Mouse (Mus musculus) MEL (cell line): Measurements from ENCODE around the gene Sbk2. TPM values are rescaled to one million over a fixed set of nuclear protein-coding genes. Genes with fewer than 3 reads are reported as not detected.

Experiments
- DNase-seq: peaks from one replicate; pipeline ENCODE4 v3.0.0; 2011; ENCODE audit warnings: low read depth, low spot score
- H3K27ac ChIP-seq: 2 replicates; pipeline ENCODE4 v1.5.1; 2012; ENCODE audit warnings: low read depth, mild to moderate bottlenecking, control low read depth, low read length, moderate library complexity; ENCODE audit not compliant: control insufficient read depth
- H3K27me3 ChIP-seq, 2 experiments: fragments of 150-350 bp in 1 of 2; sonication (generic) in 1 of 2; 2 replicates each; pipeline ENCODE4 v1.6.1; 2012; ENCODE audit warnings: low read length in 2 of 2, mild to moderate bottlenecking in 2 of 2, improper control_type of control experiment in 1 of 2, moderate library complexity in 1 of 2; ENCODE audit not compliant: insufficient read depth in 2 of 2, control insufficient read depth in 1 of 2
- H3K36me3 ChIP-seq, 2 experiments: 2 replicates each; pipeline ENCODE4 v1.6.1; 2012 to 2014; ENCODE audit warnings: low read length in 2 of 2, improper control_type of control experiment in 1 of 2, inconsistent platforms in 1 of 2, mild to moderate bottlenecking in 1 of 2; ENCODE audit not compliant: insufficient read depth in 2 of 2, control insufficient read depth in 1 of 2
- H3K4me1 ChIP-seq, 2 experiments: fragments of 150-350 bp in 1 of 2; sonication (generic) in 1 of 2; 2 replicates each; pipeline ENCODE4 v1.6.1; 2012; ENCODE audit warnings: low read length in 2 of 2, improper control_type of control experiment in 1 of 2, mild to moderate bottlenecking in 1 of 2; ENCODE audit not compliant: insufficient read depth in 2 of 2, control insufficient read depth in 1 of 2
- H3K4me3 ChIP-seq, 2 experiments: fragments of 150-350 bp in 1 of 2; sonication (generic) in 1 of 2; 2 replicates each; pipeline ENCODE4 v1.5.1; 2012; ENCODE audit warnings: low read depth in 2 of 2, low read length in 2 of 2, mild to moderate bottlenecking in 2 of 2, moderate library complexity in 2 of 2, control low read depth in 1 of 2, improper control_type of control experiment in 1 of 2; ENCODE audit not compliant: control insufficient read depth in 1 of 2, insufficient read depth in 1 of 2
- H3K79me2 ChIP-seq: 2 replicates; pipeline ENCODE4 v1.6.1; 2012; ENCODE audit warnings: mild to moderate bottlenecking, low read length, moderate library complexity; ENCODE audit not compliant: control insufficient read depth, poor library complexity, insufficient read depth
- H3K9ac ChIP-seq: 2 replicates; pipeline ENCODE4 v1.6.1; 2012; ENCODE audit warnings: low read depth, mild to moderate bottlenecking, control low read depth, low read length, moderate library complexity; ENCODE audit not compliant: control insufficient read depth, poor library complexity, severe bottlenecking
- H3K9me3 ChIP-seq: fragments of 150-350 bp; sonication (generic); replicated peaks from 2 replicates; pipeline ENCODE4 v1.6.1; 2012; ENCODE audit warnings: mild to moderate bottlenecking, low read length, improper control_type of control experiment, moderate library complexity; ENCODE audit not compliant: insufficient read depth
- CTCF ChIP-seq, 3 experiments: IDR thresholded peaks in 2 of 3; conservative IDR thresholded peaks in 1 of 3; 2 replicates each; pipeline ENCODE4 v1.5.1; 2011 to 2012; ENCODE audit warnings: low read length in 3 of 3, low read depth in 2 of 3, mild to moderate bottlenecking in 2 of 3, improper control_type of control experiment in 1 of 3, inconsistent platforms in 1 of 3, mixed read lengths in 1 of 3, moderate library complexity in 1 of 3; ENCODE audit not compliant: control insufficient read depth in 1 of 3, insufficient read depth in 1 of 3, poor library complexity in 1 of 3, severe bottlenecking in 1 of 3
- ELF1 ChIP-seq: IDR thresholded peaks from 2 replicates; pipeline ENCODE4 v1.6.1; 2014; ENCODE audit warnings: low read depth, mild to moderate bottlenecking, inconsistent platforms, low read length, improper control_type of control experiment, moderate library complexity
- EP300 ChIP-seq, 2 experiments: IDR thresholded peaks; 2 replicates each; pipeline ENCODE4 v1.6.1; 2011; ENCODE audit warnings: improper control_type of control experiment in 2 of 2, low read length in 2 of 2, low read depth in 1 of 2, mild to moderate bottlenecking in 1 of 2
- GABPA ChIP-seq: IDR thresholded peaks from 2 replicates; pipeline ENCODE4 v1.6.1; 2012; ENCODE audit warnings: low read depth, mild to moderate bottlenecking, inconsistent platforms, low read length, improper control_type of control experiment, moderate library complexity
- GATA1 ChIP-seq: IDR thresholded peaks from 2 replicates; pipeline ENCODE4 v1.6.1; 2011; ENCODE audit warnings: low read depth, low read length, improper control_type of control experiment
- HCFC1 ChIP-seq: IDR thresholded peaks from 2 replicates; pipeline ENCODE4 v1.6.1; 2012; ENCODE audit warnings: low read depth, mild to moderate bottlenecking, inconsistent platforms, low read length, improper control_type of control experiment, moderate library complexity
- JUND ChIP-seq: IDR thresholded peaks from 2 replicates; pipeline ENCODE4 v1.6.1; 2011; ENCODE audit warnings: low read depth, mild to moderate bottlenecking, improper control_type of control experiment, low read length
- KAT2A ChIP-seq: conservative IDR thresholded peaks from 2 replicates; pipeline ENCODE4 v1.6.1; 2012; ENCODE audit warnings: low read depth, low read length, improper control_type of control experiment, inconsistent platforms
- MAFK ChIP-seq: IDR thresholded peaks from 2 replicates; pipeline ENCODE4 v1.6.1; 2011; ENCODE audit warnings: low read depth, mild to moderate bottlenecking, low read length, improper control_type of control experiment, borderline replicate concordance
- MAX ChIP-seq: IDR thresholded peaks from 2 replicates; pipeline ENCODE4 v1.6.1; 2011; ENCODE audit warnings: low read length, improper control_type of control experiment
- MAZ ChIP-seq: IDR thresholded peaks from 2 replicates; pipeline ENCODE4 v1.6.1; 2012; ENCODE audit warnings: low read depth, mild to moderate bottlenecking, inconsistent platforms, low read length, improper control_type of control experiment
- MXI1 ChIP-seq: IDR thresholded peaks from 2 replicates; pipeline ENCODE4 v1.6.1; 2011; ENCODE audit warnings: mild to moderate bottlenecking, low read depth, low read length, improper control_type of control experiment
- MYB ChIP-seq: IDR thresholded peaks from 2 replicates; pipeline ENCODE4 v1.6.1; 2011; ENCODE audit warnings: mild to moderate bottlenecking, low read depth, low read length, improper control_type of control experiment
- MYC ChIP-seq: IDR thresholded peaks from 2 replicates; pipeline ENCODE4 v1.6.1; 2011; ENCODE audit warnings: low read depth, mild to moderate bottlenecking, low read length, improper control_type of control experiment, moderate library complexity
- NRF1 ChIP-seq: IDR thresholded peaks from 2 replicates; pipeline ENCODE4 v1.6.1; 2014; ENCODE audit warnings: low read depth, mild to moderate bottlenecking, inconsistent platforms, low read length, improper control_type of control experiment, moderate library complexity; ENCODE audit not compliant: poor library complexity, insufficient read depth, severe bottlenecking
- POLR2A ChIP-seq, 2 experiments: IDR thresholded peaks; 2 replicates each; pipeline ENCODE4 v1.6.1; 2011 to 2012; ENCODE audit warnings: low read length in 2 of 2, mild to moderate bottlenecking in 2 of 2, control low read depth in 1 of 2, improper control_type of control experiment in 1 of 2, low read depth in 1 of 2, moderate library complexity in 1 of 2; ENCODE audit not compliant: control insufficient read depth in 1 of 2, insufficient read depth in 1 of 2, poor library complexity in 1 of 2
- POLR2AphosphoS2 ChIP-seq: IDR thresholded peaks from 2 replicates; pipeline ENCODE4 v1.6.1; 2011; ENCODE audit warnings: low read length, improper control_type of control experiment
- POLR2AphosphoS5 ChIP-seq: IDR thresholded peaks from 2 replicates; pipeline ENCODE4 v1.6.1; 2012; ENCODE audit warnings: low read depth, borderline replicate concordance, mild to moderate bottlenecking, inconsistent platforms, low read length, moderate library complexity, mixed read lengths
- SIN3A ChIP-seq: IDR thresholded peaks from 2 replicates; pipeline ENCODE4 v1.6.1; 2012; ENCODE audit warnings: low read length, improper control_type of control experiment, inconsistent platforms
- SMC3 ChIP-seq: IDR thresholded peaks from 2 replicates; pipeline ENCODE4 v1.6.1; 2011; ENCODE audit warnings: low read depth, low read length, improper control_type of control experiment
- TAL1 ChIP-seq: IDR thresholded peaks from 2 replicates; pipeline ENCODE4 v1.6.1; 2012; ENCODE audit warnings: mild to moderate bottlenecking, inconsistent platforms, low read length, moderate library complexity, mixed read lengths
- TBP ChIP-seq: IDR thresholded peaks from 2 replicates; pipeline ENCODE4 v1.8.0; 2011; ENCODE audit warnings: low read depth, low read length, improper control_type of control experiment
- TCF12 ChIP-seq: IDR thresholded peaks from 2 replicates; pipeline ENCODE4 v1.6.1; 2014; ENCODE audit warnings: low read depth, mild to moderate bottlenecking, inconsistent platforms, low read length, improper control_type of control experiment, moderate library complexity
- UBTF ChIP-seq: IDR thresholded peaks from 2 replicates; pipeline ENCODE4 v1.6.1; 2012; ENCODE audit warnings: low read depth, mild to moderate bottlenecking, inconsistent platforms, low read length, improper control_type of control experiment, moderate library complexity, borderline replicate concordance; ENCODE audit not compliant: insufficient read depth
- USF1 ChIP-seq: IDR thresholded peaks from 2 replicates; pipeline ENCODE4 v1.6.1; 2014; ENCODE audit warnings: low read depth, mild to moderate bottlenecking, inconsistent platforms, low read length, improper control_type of control experiment, moderate library complexity
- ZC3H11A ChIP-seq: IDR thresholded peaks from 2 replicates; pipeline ENCODE4 v1.6.1; 2012; ENCODE audit warnings: low read depth, mild to moderate bottlenecking, inconsistent platforms, low read length, improper control_type of control experiment
- ZMIZ1 ChIP-seq: IDR thresholded peaks from 2 replicates; pipeline ENCODE4 v1.6.1; 2012; ENCODE audit warnings: low read depth, mild to moderate bottlenecking, inconsistent platforms, low read length, improper control_type of control experiment, moderate library complexity
- polyA plus RNA-seq, 2 experiments: library from polyadenylated mRNA; stranded (reverse) in 1 of 2; unstranded in 1 of 2; fragments of >175 nt in 1 of 2; fragments of >200 nt in 1 of 2; gene quantifications; 2 replicates each; pipeline versions ENCODE4 v1.2.1 to v1.2.4; 2012; ENCODE audit warnings: low replicate concordance in 2 of 2, low read depth in 1 of 2; ENCODE audit not compliant: insufficient read length in 2 of 2, insufficient read depth in 1 of 2, missing spikeins in 1 of 2
- total RNA-seq: library from RNA; depleted of rRNA; stranded (reverse); fragments of 300-350 nt; gene quantifications from 2 replicates; pipeline ENCODE4 v1.2.3, GENCODE M21; 2012

Sbk2 gene
- total and polyA plus RNA-seq, 3 experiments = not detected

GRCm38 (mm10) chr7:4963527-4963926 lies 679 bp downstream of the Sbk2 start:
- no peak for TF ChIP-seq MYB
- TF ChIP-seq USF1 = no peak
- TF ChIP-seq HCFC1 = no peak
- TF ChIP-seq JUND = no peak
- TF ChIP-seq MAZ = no peak
- TF ChIP-seq POLR2AphosphoS5 = no peak
- TF ChIP-seq EP300 (IDR thresholded peaks at IDR 0.05; ENCODE audit: low read depth in 1 of 2, low read length in 2 of 2) = no peak
- no peak for TF ChIP-seq TCF12
- TF ChIP-seq ZMIZ1 = no peak
- no peak for TF ChIP-seq UBTF
- no peak for TF ChIP-seq GABPA
- TF ChIP-seq NRF1 = no peak
- TF ChIP-seq SMC3 = no peak
- no peak for TF ChIP-seq SIN3A
- no peak for TF ChIP-seq TAL1
- no peak for TF ChIP-seq MXI1
- TF ChIP-seq ELF1 = no peak
- no peak for TF ChIP-seq POLR2AphosphoS2
- DNase-seq = no peak
- Histone ChIP-seq H3K9ac (no peak overlapping the region), H3K27ac (no peak overlapping the region), H3K27me3 (no peaks in the 10 kb centered on the region), H3K79me2 (no peaks in the 10 kb centered on the region), H3K4me3 (no peak overlapping the region), H3K36me3 (no peaks in the 10 kb centered on the region), H3K4me1 (no peaks in the 10 kb centered on the region), H3K9me3 (no peaks in the 10 kb centered on the region)

- Histone ChIP-seq H3K4me1 (no peaks in the 10 kb centered on the region), H3K4me3 (no peak overlapping the region), H3K27ac (no peak overlapping the region), H3K9me3 (no peaks in the 10 kb centered on the region), H3K36me3 (no peaks in the 10 kb centered on the region), H3K9ac (no peak overlapping the region), H3K27me3 (peaks cover 0 to 1% of the 10 kb centered on the region in 2 experiments; a peak in 2 of 4 replicates), H3K79me2 (no peaks in the 10 kb centered on the region)
- TF ChIP-seq UBTF (no peak), TCF12 (no peak), KAT2A (no peak), TBP (no peak), EP300 (IDR thresholded peaks at IDR 0.05; ENCODE audit: low read depth in 1 of 2, low read length in 2 of 2) (no peak), POLR2AphosphoS5 (no peak), ZC3H11A (no peak), HCFC1 (no peak), MYC (no peak), MYB (no peak), SMC3 (no peak), MXI1 (no peak), TAL1 (no peak), CTCF (IDR thresholded peaks at IDR 0.05 in 2 of 3, conservative IDR thresholded peaks at IDR 0.05 in 1 of 3; ENCODE audit: control insufficient read depth in 1 of 3, insufficient read depth in 1 of 3, low read depth in 2 of 3, low read length in 3 of 3, poor library complexity in 1 of 3, severe bottlenecking in 1 of 3) (no peak), MAX (no peak), POLR2A (IDR thresholded peaks at IDR 0.05; ENCODE audit: control insufficient read depth in 1 of 2, insufficient read depth in 1 of 2, low read depth in 1 of 2, low read length in 2 of 2, poor library complexity in 1 of 2) (no peak), MAFK (no peak), GATA1 (no peak), MAZ (no peak), NRF1 (no peak)
- DNase-seq = no peak
Observed at GRCm38 (mm10) chr7:4957361-4957760, 6.8 kb downstream of the Sbk2 start.
